Mouse (Mus musculus): ENCODE data around the gene Ksr1. TPM values are rescaled to one million over a fixed set of nuclear protein-coding genes. Genes with fewer than 3 reads are reported as not detected.

Gene Ksr1
- polyA plus RNA-seq, 1 experiment = 28.1 TPM

- no peak for DNase-seq
- Histone ChIP-seq H3K4me3 (ENCODE audit: control insufficient read depth, insufficient read depth, low read length) (no peak overlapping the region), H3K27me3 (ENCODE audit: control insufficient read depth, insufficient read depth, low read length) (no peaks in the 10 kb centered on the region), H3K36me3 (ENCODE audit: control insufficient read depth, insufficient read depth, low read length) (no peaks in the 10 kb centered on the region), H3K27ac (ENCODE audit: control insufficient read depth, insufficient read depth, low read length) (no peak overlapping the region), H3K4me1 (replicated peaks; ENCODE audit: control insufficient read depth, insufficient read depth, low read length) (peaks cover 32% of the 10 kb centered on the region)
- 37% methylated on average over 10 of the region's 10 CpGs for WGBS
- no peak for TF ChIP-seq POLR2A (IDR thresholded peaks at IDR 0.05; ENCODE audit: control insufficient read depth, extremely low read depth, insufficient read depth, low read length, poor library complexity)
- TF ChIP-seq CTCF (IDR thresholded peaks at IDR 0.05; ENCODE audit: borderline replicate concordance, control insufficient read depth, extremely low read depth, insufficient read depth, low read length, poor library complexity) = no peak
These were observed 23.7 kb downstream of the Ksr1 start for GRCm38 (mm10) chr11:79122556-79122955.

DNA sequence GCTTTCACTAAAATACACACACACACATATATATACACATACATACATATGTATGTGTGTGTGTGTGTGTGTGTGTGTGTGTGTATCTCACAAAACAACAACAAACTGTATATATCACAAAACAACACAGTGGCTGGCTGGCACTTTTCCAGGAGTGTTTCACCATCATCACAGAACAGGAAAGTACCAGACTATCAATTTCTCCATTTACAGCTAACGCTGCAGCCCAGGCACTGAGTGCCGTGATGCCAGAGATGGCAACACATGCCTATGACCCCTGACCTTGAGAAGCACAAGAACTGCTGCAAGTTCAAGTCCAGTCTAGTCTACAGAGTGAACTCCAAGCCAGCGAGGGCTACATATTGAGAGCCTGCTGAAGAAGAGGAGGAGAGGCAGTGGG is 26.1 kb downstream of the Ksr1 start:
- Histone ChIP-seq H3K36me3 (ENCODE audit: control insufficient read depth, insufficient read depth, low read length) (no peaks in the 10 kb centered on the region), H3K4me3 (ENCODE audit: control insufficient read depth, insufficient read depth, low read length) (no peak overlapping the region), H3K27ac (ENCODE audit: control insufficient read depth, insufficient read depth, low read length) (no peak overlapping the region), H3K27me3 (ENCODE audit: control insufficient read depth, insufficient read depth, low read length) (no peaks in the 10 kb centered on the region), H3K4me1 (replicated peaks; ENCODE audit: control insufficient read depth, insufficient read depth, low read length) (peaks cover 28% of the 10 kb centered on the region)
- 89% methylated on average over 3 of the region's 3 CpGs for WGBS
- DNase-seq = no peak
- TF ChIP-seq CTCF (IDR thresholded peaks at IDR 0.05; ENCODE audit: borderline replicate concordance, control insufficient read depth, extremely low read depth, insufficient read depth, low read length, poor library complexity) (no peak), POLR2A (IDR thresholded peaks at IDR 0.05; ENCODE audit: control insufficient read depth, extremely low read depth, insufficient read depth, low read length, poor library complexity) (no peak)

GRCm38 (mm10) chr11:79118918-79119377 is 27.3 kb downstream of the Ksr1 start:
- H3K36me3 ChIP-seq (ENCODE audit: control insufficient read depth, insufficient read depth, low read length) = no peaks in the 10 kb centered on the region
- peaks cover 28% of the 10 kb centered on the region for H3K4me1 ChIP-seq (replicated peaks; ENCODE audit: control insufficient read depth, insufficient read depth, low read length)
- H3K27me3 ChIP-seq (ENCODE audit: control insufficient read depth, insufficient read depth, low read length) = no peaks in the 10 kb centered on the region
- no peak overlapping the region for H3K4me3 ChIP-seq (ENCODE audit: control insufficient read depth, insufficient read depth, low read length)
- 33% methylated on average over 5 of the region's 5 CpGs for WGBS
- no peak for TF ChIP-seq CTCF (IDR thresholded peaks at IDR 0.05; ENCODE audit: borderline replicate concordance, control insufficient read depth, extremely low read depth, insufficient read depth, low read length, poor library complexity)
- TF ChIP-seq POLR2A (IDR thresholded peaks at IDR 0.05; ENCODE audit: control insufficient read depth, extremely low read depth, insufficient read depth, low read length, poor library complexity) = no peak
- H3K27ac ChIP-seq (ENCODE audit: control insufficient read depth, insufficient read depth, low read length) = no peak overlapping the region
- no peak for DNase-seq

GRCm38 (mm10) chr11:79116665-79117064 is 29.5 kb downstream of the Ksr1 start:
- TF ChIP-seq POLR2A (IDR thresholded peaks at IDR 0.05; ENCODE audit: control insufficient read depth, extremely low read depth, insufficient read depth, low read length, poor library complexity) = no peak
- TF ChIP-seq CTCF (IDR thresholded peaks at IDR 0.05; ENCODE audit: borderline replicate concordance, control insufficient read depth, extremely low read depth, insufficient read depth, low read length, poor library complexity) = no peak
- no peaks in the 10 kb centered on the region for H3K36me3 ChIP-seq (ENCODE audit: control insufficient read depth, insufficient read depth, low read length)

DNA sequence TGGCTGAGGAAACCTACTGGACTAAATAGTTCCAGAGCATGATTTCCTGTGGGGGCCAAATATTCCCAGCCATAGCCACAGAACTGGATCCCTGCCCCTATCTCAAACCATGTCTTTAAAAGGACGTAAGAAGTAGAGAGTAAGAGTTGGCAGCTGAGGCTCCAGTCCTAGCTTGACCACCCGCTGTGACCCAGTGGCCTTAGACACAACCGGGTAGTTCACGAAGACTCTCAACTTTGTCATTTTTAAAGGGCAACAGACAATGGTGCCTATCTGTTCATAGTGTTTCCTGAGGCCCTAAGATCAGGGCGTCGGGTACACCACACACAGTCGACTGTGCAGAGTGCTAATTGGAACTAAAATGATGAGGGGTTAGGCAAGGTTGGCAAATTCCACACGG is 30.5 kb downstream of the Ksr1 start:
- no peak overlapping the region for H3K27ac ChIP-seq (ENCODE audit: control insufficient read depth, insufficient read depth, low read length)
- no peak for DNase-seq
- H3K36me3 ChIP-seq (ENCODE audit: control insufficient read depth, insufficient read depth, low read length) = no peaks in the 10 kb centered on the region
- WGBS = 89% methylated on average over 8 of the region's 8 CpGs
- no peak overlapping the region for H3K4me3 ChIP-seq (ENCODE audit: control insufficient read depth, insufficient read depth, low read length)
- TF ChIP-seq CTCF (IDR thresholded peaks at IDR 0.05; ENCODE audit: borderline replicate concordance, control insufficient read depth, extremely low read depth, insufficient read depth, low read length, poor library complexity) = no peak
- TF ChIP-seq POLR2A (IDR thresholded peaks at IDR 0.05; ENCODE audit: control insufficient read depth, extremely low read depth, insufficient read depth, low read length, poor library complexity) = no peak
- no peaks in the 10 kb centered on the region for H3K27me3 ChIP-seq (ENCODE audit: control insufficient read depth, insufficient read depth, low read length)
- peaks cover 10% of the 10 kb centered on the region for H3K4me1 ChIP-seq (replicated peaks; ENCODE audit: control insufficient read depth, insufficient read depth, low read length)

More at GRCm38 (mm10) chr11:79116665-79117064, 29.5 kb downstream of the Ksr1 start:
- WGBS = 63% methylated on average over 9 of the region's 9 CpGs
- DNase-seq = no peak
- no peak overlapping the region for H3K27ac ChIP-seq (ENCODE audit: control insufficient read depth, insufficient read depth, low read length)
- peaks cover 10% of the 10 kb centered on the region for H3K4me1 ChIP-seq (replicated peaks; ENCODE audit: control insufficient read depth, insufficient read depth, low read length)
- no peaks in the 10 kb centered on the region for H3K27me3 ChIP-seq (ENCODE audit: control insufficient read depth, insufficient read depth, low read length)
- no peak overlapping the region for H3K4me3 ChIP-seq (ENCODE audit: control insufficient read depth, insufficient read depth, low read length)

DNA sequence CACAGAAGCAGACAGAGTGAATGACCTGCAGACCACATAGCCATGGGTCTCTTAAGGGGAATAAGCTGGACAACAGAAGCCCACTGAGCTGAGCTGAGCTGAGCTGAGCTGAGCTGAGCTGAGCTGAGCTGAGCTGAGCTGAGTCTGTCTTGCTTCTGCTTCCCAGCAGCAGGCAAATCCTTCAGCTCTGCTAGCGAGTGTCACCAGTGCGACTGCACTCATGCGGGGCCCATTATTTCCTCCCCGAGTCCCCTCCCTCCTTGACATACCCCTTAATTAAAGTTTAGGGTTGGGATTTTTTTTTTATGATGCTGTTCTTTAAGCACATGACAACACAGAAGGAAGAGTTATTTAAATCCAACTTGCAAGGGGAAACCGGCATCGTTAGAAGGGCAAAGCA is 32.1 kb downstream of the Ksr1 start:
- no peak overlapping the region for H3K4me3 ChIP-seq (ENCODE audit: control insufficient read depth, insufficient read depth, low read length)
- H3K36me3 ChIP-seq (ENCODE audit: control insufficient read depth, insufficient read depth, low read length) = no peaks in the 10 kb centered on the region
- no peak for TF ChIP-seq POLR2A (IDR thresholded peaks at IDR 0.05; ENCODE audit: control insufficient read depth, extremely low read depth, insufficient read depth, low read length, poor library complexity)
- no peak for TF ChIP-seq CTCF (IDR thresholded peaks at IDR 0.05; ENCODE audit: borderline replicate concordance, control insufficient read depth, extremely low read depth, insufficient read depth, low read length, poor library complexity)

DNA sequence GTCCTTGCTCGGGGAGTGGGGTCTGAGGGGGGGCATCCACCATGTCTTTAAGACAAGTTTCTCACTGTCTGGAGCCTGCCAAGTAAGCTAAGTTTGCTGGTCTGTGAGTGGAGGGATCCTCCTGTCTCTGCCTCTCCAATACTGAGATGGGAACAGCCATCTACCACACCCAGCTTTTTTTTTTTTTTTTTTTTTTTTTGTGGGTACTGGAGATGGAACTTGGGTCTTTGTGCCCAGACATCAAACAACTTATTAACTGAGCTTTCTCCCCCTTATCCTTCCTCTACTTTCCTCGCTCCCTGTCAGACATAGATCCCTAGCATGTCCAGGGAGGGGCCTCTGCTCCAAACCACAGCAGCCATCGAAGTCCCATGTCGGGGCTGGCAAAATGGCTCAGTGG is 32.8 kb downstream of the Ksr1 start:
- Histone ChIP-seq H3K4me1 (replicated peaks; ENCODE audit: control insufficient read depth, insufficient read depth, low read length) (peaks cover 3% of the 10 kb centered on the region; the same call in 1 of the 2 replicates), H3K27ac (ENCODE audit: control insufficient read depth, insufficient read depth, low read length) (no peak overlapping the region)
- TF ChIP-seq POLR2A (IDR thresholded peaks at IDR 0.05; ENCODE audit: control insufficient read depth, extremely low read depth, insufficient read depth, low read length, poor library complexity) (no peak), CTCF (IDR thresholded peaks at IDR 0.05; ENCODE audit: borderline replicate concordance, control insufficient read depth, extremely low read depth, insufficient read depth, low read length, poor library complexity) (no peak)

More for the DNA sequence above, 32.1 kb downstream of the Ksr1 start:
- Histone ChIP-seq H3K27ac (ENCODE audit: control insufficient read depth, insufficient read depth, low read length) (no peak overlapping the region), H3K4me1 (replicated peaks; ENCODE audit: control insufficient read depth, insufficient read depth, low read length) (peaks cover 10% of the 10 kb centered on the region), H3K27me3 (ENCODE audit: control insufficient read depth, insufficient read depth, low read length) (no peaks in the 10 kb centered on the region)
- no peak for DNase-seq
- 82% methylated on average over 6 of the region's 6 CpGs for WGBS

More for the DNA sequence above, 32.8 kb downstream of the Ksr1 start:
- Histone ChIP-seq H3K36me3 (ENCODE audit: control insufficient read depth, insufficient read depth, low read length) (no peaks in the 10 kb centered on the region), H3K27me3 (ENCODE audit: control insufficient read depth, insufficient read depth, low read length) (no peaks in the 10 kb centered on the region), H3K4me3 (ENCODE audit: control insufficient read depth, insufficient read depth, low read length) (no peak overlapping the region)
- DNase-seq = no peak
- 87% methylated on average over 4 of the region's 4 CpGs for WGBS
